Mouse (Mus musculus) left cerebral cortex, postnatal 25 days (tissue): ENCODE results near the gene Kif9. TPM values are rescaled to one million over a fixed set of nuclear protein-coding genes. Genes with fewer than 3 reads are reported as not detected.
A peak's percentile ranks its signal among the peaks of the same experiment; 100 is the strongest.

Experiments
- DNase-seq, 2 experiments: peaks; one replicate each; pipeline ENCODE4 v3.0.0; 2022; ENCODE audit warnings: low spot score in 2 of 2, mixed read lengths in 1 of 2
- intact Hi-C: fragments of 180-260 bp; cut with DNase I; formaldehyde crosslinking; loops from one replicate; pipeline ENCODE4 v1.15.1; 2025
- total RNA-seq, 2 experiments: library from RNA; stranded (reverse); gene quantifications; 2 replicates each; pipeline ENCODE4 v1.2.3; 2021

Gene Kif9
- 1 to 10 TPM; 3.6 to 4.0 TPM for total RNA-seq

GRCm38 (mm10) chr9:110476124-110477091 lies at the start of gene Kif9, which contains the start of gene Klhl18:
Gene Kif9, plus strand, starts transcription at chr9:110476958.
Gene Klhl18, minus strand, starts transcription at chr9:110476694.
- intact Hi-C loops, result loop anchor here (1.0 to 5.0 kb wide), 3 partner anchors 56 to 344 kb away; partner anchors contain the start of gene Setd2
- peak; percentile 99 for DNase-seq

DNA sequence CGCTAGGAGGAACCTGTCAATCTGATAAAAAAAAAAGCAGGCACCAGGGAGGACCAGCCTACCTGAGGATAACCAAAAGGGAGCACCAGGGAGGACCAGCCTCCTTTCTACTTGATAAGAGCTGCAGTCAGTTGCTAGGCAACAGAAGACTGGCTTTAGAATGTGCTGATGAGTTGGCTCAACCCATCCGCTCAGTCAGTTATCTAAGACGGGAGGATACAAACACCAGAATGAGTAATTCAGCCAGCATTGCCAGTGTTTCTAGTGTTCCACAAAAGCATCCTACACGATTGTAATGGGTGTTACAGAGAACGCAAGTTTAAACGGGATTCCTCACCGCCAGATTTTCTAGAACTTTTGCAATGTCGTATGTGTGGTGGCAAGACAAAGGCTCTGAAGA lies 45.5 kb upstream of the Kif9 start:
- intact Hi-C loops, result no loop called here
- peak; percentile 54 to 88 for DNase-seq

- intact Hi-C loops, result no loop called here
- DNase-seq, result no peak
Observed at GRCm38 (mm10) chr9:110433045-110433444, 43.7 kb upstream of the Kif9 start.

DNA sequence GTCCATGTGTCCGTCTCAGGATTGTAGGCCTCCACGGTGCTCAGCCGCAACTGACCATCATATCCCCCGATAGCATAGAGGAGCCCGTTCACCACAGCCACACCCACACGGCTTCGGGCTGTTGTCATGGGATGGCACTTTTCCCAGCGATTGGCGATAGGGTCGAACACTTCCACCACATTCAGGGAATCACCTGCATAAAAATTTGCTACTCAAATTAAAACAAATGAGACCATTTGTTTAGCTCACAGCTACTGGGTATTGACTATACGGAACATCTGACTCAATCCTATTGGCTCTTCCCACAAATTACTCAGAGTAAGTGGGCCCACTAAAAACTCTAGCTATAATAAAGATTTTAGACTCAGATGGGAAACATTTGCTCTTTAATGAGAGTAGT lies 40.7 kb upstream of the Kif9 start:
- intact Hi-C loops, result no loop called here
- DNase-seq, result no peak

DNA sequence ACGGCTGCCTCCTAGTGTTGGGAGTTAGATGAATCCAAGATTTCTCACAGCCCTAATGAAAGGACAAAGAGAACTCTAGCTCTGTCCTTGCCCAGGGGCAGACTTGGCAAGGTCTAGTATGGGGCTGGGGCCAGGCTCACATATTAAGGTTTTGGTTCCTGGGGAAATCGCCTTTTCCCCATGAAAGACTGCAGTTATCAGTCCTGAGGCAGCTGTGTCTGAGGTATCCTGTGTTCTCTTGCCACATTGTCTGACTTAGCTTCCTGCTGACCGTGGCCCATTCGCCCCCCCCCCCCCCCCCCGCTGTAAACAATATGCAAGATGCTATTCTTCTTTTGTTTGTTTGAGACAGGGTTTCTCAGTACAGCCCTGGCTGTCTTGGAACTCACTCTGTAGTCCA lies 36.7 kb upstream of the Kif9 start:
- intact Hi-C loops, result loop anchor here (10.0 kb wide), 1 partner anchor 265 kb away; no protein-coding TSS in a partner anchor
- DNase-seq, result no peak

DNA sequence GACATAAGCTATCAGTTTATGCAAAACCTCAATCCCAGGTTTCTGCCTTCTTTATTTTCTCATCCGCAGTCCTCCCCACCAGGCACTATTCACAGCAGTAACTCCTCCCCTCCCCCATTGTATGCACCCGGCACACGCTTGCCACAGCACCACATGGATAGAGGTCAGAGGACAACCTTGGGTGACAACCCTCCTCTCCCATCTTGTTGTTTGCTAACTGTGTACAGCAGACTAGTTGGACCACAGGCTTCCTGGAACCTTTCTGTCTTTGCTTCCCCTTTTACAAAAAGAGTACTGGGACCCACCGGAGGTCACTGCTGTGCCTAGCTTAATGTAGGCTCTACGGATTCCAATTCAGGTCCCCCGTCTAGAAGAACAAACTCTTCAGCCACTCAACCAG lies 36.2 kb upstream of the Kif9 start:
- intact Hi-C loops, result loop anchor here (10.0 kb wide), 1 partner anchor 264 kb away; no protein-coding TSS in a partner anchor

GRCm38 (mm10) chr9:110448356-110448755 lies 28.4 kb upstream of the Kif9 start:
- DNase-seq, result no peak
- intact Hi-C loops, result loop anchor here (5.0 to 10.0 kb wide), 2 partner anchors 184 to 256 kb away; no protein-coding TSS in a partner anchor

More for the DNA sequence above, 36.2 kb upstream of the Kif9 start:
- no peak for DNase-seq

DNA sequence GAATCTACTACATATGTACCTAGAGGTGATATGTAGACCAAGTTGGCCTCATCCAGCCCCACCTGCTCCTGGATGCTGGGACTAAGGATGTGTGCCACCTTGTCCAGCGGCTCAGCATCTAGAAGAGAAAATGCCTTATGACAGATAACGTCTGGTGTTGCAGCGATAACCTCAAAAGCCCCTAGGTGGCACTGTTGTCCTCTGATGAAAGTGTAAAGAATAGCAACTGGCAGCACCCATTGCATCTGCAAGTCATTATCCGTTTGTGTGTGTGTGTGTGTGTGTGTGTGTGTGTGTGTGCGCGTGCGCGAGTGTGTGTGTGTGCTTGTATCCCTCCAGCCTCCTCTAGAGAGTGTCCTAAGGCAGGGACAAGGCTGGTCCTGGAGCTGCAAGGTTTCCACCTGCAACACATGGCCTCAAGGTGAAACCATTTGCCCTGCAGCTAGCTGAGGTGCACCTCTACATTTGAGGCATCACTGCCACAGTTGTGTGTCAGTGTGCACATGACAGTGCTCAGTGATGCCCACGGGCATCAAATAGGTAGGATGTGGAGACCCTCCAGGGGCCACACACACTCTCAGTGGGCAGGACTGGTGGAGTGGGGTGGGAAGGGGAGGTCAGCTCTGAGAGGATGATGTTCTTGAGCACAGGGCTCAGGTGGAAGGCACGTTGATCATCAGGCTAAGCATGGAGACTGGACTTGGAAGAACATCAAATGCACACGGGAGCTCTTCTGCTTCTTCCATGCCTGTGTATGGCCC lies 27.7 kb upstream of the Kif9 start:
- intact Hi-C loops, result loop anchor here (5.0 to 10.0 kb wide), 2 partner anchors 183 to 256 kb away; no protein-coding TSS in a partner anchor
- peak; percentile 77 to 89 for DNase-seq

GRCm38 (mm10) chr9:110452523-110452922 lies 24.2 kb upstream of the Kif9 start:
- intact Hi-C loops, result no loop called here

GRCm38 (mm10) chr9:110457926-110458325 lies 18.8 kb upstream of the Kif9 start:
- intact Hi-C loops, result no loop called here
- DNase-seq, result no peak

More at GRCm38 (mm10) chr9:110452523-110452922, 24.2 kb upstream of the Kif9 start:
- DNase-seq, result no peak

GRCm38 (mm10) chr9:110459145-110459727 lies 17.5 kb upstream of the Kif9 start:
- DNase-seq, result peak in 1 of 2 experiments; percentile 12
- intact Hi-C loops, result no loop called here

- intact Hi-C loops, result no loop called here
- DNase-seq, result no peak
Observed at GRCm38 (mm10) chr9:110460884-110461815, 15.6 kb upstream of the Kif9 start.

GRCm38 (mm10) chr9:110462321-110462720 lies 14.4 kb upstream of the Kif9 start:
- DNase-seq, result no peak
- intact Hi-C loops, result no loop called here

GRCm38 (mm10) chr9:110463983-110464591 lies 12.7 kb upstream of the Kif9 start:
- no peak for DNase-seq
- intact Hi-C loops, result no loop called here

DNA sequence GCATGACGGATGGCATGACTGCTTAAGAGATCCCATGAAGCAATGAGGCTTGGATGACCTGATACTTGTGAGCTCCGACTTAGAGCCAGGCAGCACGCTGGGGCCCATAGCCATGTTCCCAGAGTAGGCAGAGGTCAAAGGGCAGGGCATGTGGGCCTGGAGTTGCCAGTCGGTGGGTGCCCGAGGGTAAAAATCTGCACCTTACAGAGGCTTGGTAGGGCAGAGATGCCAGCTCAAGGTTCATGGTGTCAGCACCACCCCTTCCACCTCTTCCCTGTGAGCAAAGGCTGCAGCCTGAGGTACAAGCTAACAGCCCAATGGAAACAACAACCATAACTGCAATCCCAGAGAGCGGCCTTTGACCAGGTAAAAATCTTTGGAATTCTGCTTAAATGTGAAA lies 11.4 kb upstream of the Kif9 start:
- DNase-seq, result no peak
- intact Hi-C loops, result no loop called here

DNA sequence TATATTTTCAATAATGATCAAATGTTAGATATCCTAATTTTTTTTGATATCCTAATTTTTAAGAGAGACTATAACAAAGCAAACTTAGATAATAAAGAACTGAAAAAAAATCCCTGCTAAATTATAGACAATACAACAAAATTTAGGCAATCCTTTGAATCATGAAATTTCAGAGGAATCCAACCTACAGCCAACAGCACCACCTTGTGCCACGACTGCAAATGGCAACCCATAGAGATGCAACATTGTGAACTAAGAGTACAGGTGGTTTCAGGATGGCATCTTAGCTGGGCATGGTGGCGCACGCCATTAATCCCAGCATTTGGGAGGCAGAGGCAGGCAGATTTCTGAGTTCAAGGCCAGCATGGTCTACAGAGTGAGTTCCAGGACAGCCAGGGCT lies 10.6 kb upstream of the Kif9 start:
- DNase-seq, result no peak
- intact Hi-C loops, result no loop called here

DNA sequence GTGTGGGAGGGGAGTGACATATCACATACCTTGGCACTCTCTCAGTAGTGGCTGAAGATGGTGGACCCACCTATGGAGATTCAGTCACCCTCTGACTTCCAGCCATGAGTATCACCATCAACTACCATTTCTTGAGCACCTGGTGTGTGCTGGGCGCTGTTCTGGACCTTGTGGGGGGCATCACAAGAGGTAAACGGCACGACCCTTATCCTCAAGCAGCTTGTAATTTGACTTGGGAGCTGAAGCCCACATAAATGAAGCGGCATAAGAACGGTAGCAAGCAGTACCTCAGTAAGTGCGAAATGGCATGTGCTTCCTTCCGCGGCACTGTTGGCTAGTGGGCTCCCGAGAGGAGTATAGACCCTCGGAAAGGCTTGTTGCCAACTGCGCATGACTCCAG lies 1.2 kb downstream of the Kif9 start:
- intact Hi-C loops, result loop anchor here (5.0 kb wide), 2 partner anchors 66 to 346 kb away; no protein-coding TSS in a partner anchor
- no peak for DNase-seq

GRCm38 (mm10) chr9:110478639-110479038 lies 1.9 kb downstream of the Kif9 start:
- intact Hi-C loops, result loop anchor here (5.0 kb wide), 2 partner anchors 66 to 346 kb away; no protein-coding TSS in a partner anchor
- DNase-seq, result no peak
